18 mouse cellular contexts compared by ENCODE assay signal in the genomic region with DNA sequence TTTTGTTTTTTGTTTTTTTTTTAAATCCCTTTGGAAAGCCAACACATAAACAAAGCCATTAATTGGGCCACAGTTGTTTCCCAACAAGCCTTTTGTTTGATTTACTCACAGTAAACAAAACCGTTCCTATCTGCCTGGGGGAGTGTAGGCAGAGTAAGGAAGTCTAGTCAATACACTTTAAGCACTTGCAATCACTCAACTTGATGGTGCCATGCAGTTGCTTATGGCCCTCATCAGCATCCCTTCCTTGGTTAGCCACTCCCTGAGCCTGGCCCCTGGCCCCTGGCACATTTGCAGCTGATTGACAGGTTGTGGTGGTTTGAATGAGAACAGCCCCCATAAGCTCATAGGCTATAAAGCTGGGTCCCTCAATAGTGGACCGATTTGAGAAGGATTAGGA.
DNase-seq lines count a peak whose midpoint lies in the region; ATAC-seq and TF ChIP-seq lines count a peak whose summit lies in the region.
"Had no signal": no experiment of that assay in that cellular context is flagged by ENCODE, and none has a peak within 500 bp of the region (broad histone marks: within the 10 kb centered on the region; RNA-seq: fewer than 3 reads in every experiment).

No protein-coding gene starts in this region.

- H3K4me2 ChIP-seq in forebrain, postnatal 0 days (ENCODE audit: low read depth) = no peak overlapping the region
- H3K4me2 ChIP-seq: embryonic facial prominence, embryonic 12.5 days; forebrain, embryonic 13.5 days; forebrain, embryonic 15.5 days had no signal

- intact Hi-C loops in left cerebral cortex, postnatal 25 days (cut with DNase I) = no loop called here

- H3K9me3 ChIP-seq in forebrain, postnatal 0 days (ENCODE audit: low read length) = no peaks in the 10 kb centered on the region

- no peak for TF ChIP-seq CTCF in forebrain, postnatal 0 days (IDR thresholded peaks at IDR 0.05; ENCODE audit: low read depth)

- WGBS in forebrain, postnatal 0 days = 51% methylated on average over 2 of the region's 2 CpGs

- ATAC-seq in forebrain, postnatal 0 days = no peak
- ATAC-seq: activated CD4-positive, CD25-positive, alpha-beta regulatory T cell, adult 4 months; forebrain, embryonic 13.5 days; forebrain, embryonic 15.5 days had no signal

- no peaks in the 10 kb centered on the region for H3K27me3 ChIP-seq in forebrain, postnatal 0 days (ENCODE audit: insufficient read depth, low read length)
- H3K27me3 ChIP-seq: embryonic facial prominence, embryonic 12.5 days had no signal

- no peaks in the 10 kb centered on the region for H3K36me3 ChIP-seq in forebrain, postnatal 0 days (ENCODE audit: insufficient read depth)
- H3K36me3 ChIP-seq: embryonic facial prominence, embryonic 10.5 days; embryonic facial prominence, embryonic 12.5 days; forebrain, embryonic 15.5 days had no signal

- no peaks in the 10 kb centered on the region for H3K4me1 ChIP-seq in forebrain, postnatal 0 days (ENCODE audit: insufficient read depth)
- H3K4me1 ChIP-seq: embryonic facial prominence, embryonic 12.5 days had no signal

- no peak overlapping the region for H3K9ac ChIP-seq in forebrain, postnatal 0 days
- H3K9ac ChIP-seq: embryonic facial prominence, embryonic 12.5 days; forebrain, embryonic 13.5 days; forebrain, embryonic 15.5 days had no signal

- DNase-seq in retina, postnatal 1 day = peak; percentile 70
- no peak for DNase-seq in retina, embryonic 14.5 days (ENCODE audit: low spot score)
- DNase-seq in Muller cell, postnatal 12 days (ENCODE audit: inconsistent ontology term) = peak; percentile 20
- DNase-seq in left cerebral cortex, postnatal 25 days (ENCODE audit: low spot score in 2 of 2) = no peak
- no peak for DNase-seq in forebrain, postnatal 0 days
- DNase-seq: adrenal gland, adult 8-10 months; adrenal gland, postnatal 14 days; adrenal gland, postnatal 36 days; cerebellum, adult 11-12 months; cerebellum, adult 2 months; cerebellum, adult 9-10 months; cerebellum, postnatal 10 days; cerebellum, postnatal 25 days had no signal

- H3K27ac ChIP-seq in forebrain, postnatal 0 days (ENCODE audit: low read depth, low read length) = no peak overlapping the region
- H3K27ac ChIP-seq: embryonic facial prominence, embryonic 10.5 days; embryonic facial prominence, embryonic 12.5 days; forebrain, embryonic 13.5 days; forebrain, embryonic 15.5 days had no signal

- no peak overlapping the region for H3K4me3 ChIP-seq in forebrain, postnatal 0 days (ENCODE audit: low read depth, low read length)
- H3K4me3 ChIP-seq: embryonic facial prominence, embryonic 10.5 days; embryonic facial prominence, embryonic 12.5 days; forebrain, embryonic 13.5 days; forebrain, embryonic 15.5 days had no signal

Comparison
In these comparisons a context has a peak if more than half of its experiments do, and no peak if none do; other contexts are left out.
1. DNase-seq: peak in retina, postnatal 1 day (single experiment) and Muller cell, postnatal 12 days (single experiment); none in retina, embryonic 14.5 days (single experiment), left cerebral cortex, postnatal 25 days (0 of 2) and forebrain, postnatal 0 days (single experiment).